Mouse (Mus musculus): ENCODE measurements around the gene Glyatl3.

Gene Glyatl3

DNA sequence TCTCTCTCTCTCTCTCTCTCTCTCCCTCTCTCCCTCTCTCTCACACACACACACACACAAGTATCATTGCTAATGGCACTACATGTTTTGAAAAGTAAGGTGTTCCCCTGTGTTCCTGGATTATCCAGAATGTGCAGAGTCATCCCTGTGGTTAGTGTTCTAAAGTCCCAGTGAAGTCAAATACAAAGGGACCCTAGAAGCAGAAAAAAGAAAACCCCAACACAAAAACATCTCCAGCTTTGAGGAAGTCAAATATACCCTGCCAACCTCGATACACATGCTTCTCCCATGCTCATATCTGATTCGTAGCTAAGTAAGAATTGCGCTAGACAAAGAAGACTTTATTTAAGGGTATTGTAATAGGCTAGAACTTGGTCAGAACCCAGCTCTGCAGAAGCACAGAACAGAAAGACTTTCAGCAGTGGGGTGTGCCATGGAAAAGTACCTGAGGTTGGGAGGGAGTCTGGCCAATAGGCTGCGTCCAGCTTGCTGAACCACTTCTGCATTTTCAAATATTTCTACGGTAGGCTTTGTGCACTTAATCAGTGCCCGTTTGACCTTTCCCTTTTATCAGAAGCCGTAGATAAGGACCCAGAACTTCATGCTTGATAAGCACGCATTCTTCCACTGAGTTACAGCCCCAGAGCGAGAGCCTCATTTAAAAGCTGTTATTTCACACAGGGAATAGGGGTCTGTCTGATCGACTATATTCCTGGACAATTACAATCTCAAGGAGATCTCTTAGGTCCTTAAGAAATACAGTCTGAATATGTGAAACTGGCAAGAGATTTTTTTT is 45.0 kb downstream of the Glyatl3 start:
- DNase-seq (ENCODE audit: low read depth, low spot score), result no peak

DNA sequence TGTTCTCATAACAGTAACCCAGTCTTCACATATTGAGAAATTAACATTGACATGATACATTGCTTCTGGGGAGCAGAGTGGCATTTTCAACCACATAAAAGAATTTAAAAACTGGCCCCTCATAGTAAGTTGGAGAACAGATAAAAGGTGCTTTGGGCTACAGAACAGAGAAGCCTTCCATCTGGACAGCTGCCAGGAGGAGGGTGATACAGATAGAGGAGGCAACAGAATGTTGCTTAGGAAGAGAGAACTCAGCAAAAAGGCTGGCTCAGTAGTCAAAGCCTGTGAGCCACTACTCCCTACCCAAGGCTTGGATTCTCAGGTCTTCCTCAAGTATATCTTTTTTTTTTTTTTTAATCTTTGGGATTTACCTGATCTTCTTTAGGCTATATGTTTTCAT is 59.1 kb downstream of the Glyatl3 start:
- DNase-seq (ENCODE audit: low read depth, low spot score), result no peak

Data from retina, adult 2 months (tissue).